Mouse (Mus musculus) megakaryocyte, embryonic 14.5 days (primary cell): Measurements from ENCODE around the gene Ccdc78.

ENCODE experiments used
- FLI1 ChIP-seq: IDR thresholded peaks from 2 replicates; pipeline ENCODE4 v1.6.1; 2012; ENCODE audit warnings: low read length, inconsistent platforms, mixed read lengths
- GATA1 ChIP-seq: IDR thresholded peaks from 3 replicates; pipeline ENCODE4 v1.6.1; 2012; ENCODE audit warnings: mixed read lengths, low read length, inconsistent platforms, borderline replicate concordance

- no peak for TF ChIP-seq GATA1
- no peak for TF ChIP-seq FLI1
These were observed 48.3 kb downstream of the Ccdc78 start for GRCm38 (mm10) chr17:25834595-25835222.
